Mouse (Mus musculus) kidney, postnatal 10 days (tissue): ENCODE measurements at regions not wholly inside any gene's neighbourhood (a gene's known extent, or its start where the extent isn't known, plus 50 kb on each side); places are given as distances from the start of the nearest gene placed in this dataset.

Source experiments
- DNase-seq: peaks from one replicate; pipeline ENCODE4 v3.0.0; 2021; ENCODE audit warnings: mixed read lengths

GRCm38 (mm10) chr15:97620261-97620660, 85.4 kb downstream of the Rpap3 start:
- no peak for DNase-seq

- DNase-seq: no peak
These were observed 85.9 kb downstream of the Rpap3 start for GRCm38 (mm10) chr15:97619764-97620163.

GRCm38 (mm10) chr15:97612325-97612724, 93.3 kb downstream of the Rpap3 start:
- no peak for DNase-seq

- no peak for DNase-seq
These were observed 94.9 kb downstream of the Rpap3 start for GRCm38 (mm10) chr15:97610767-97611166.

- no peak for DNase-seq
These were observed 96.1 kb downstream of the Rpap3 start for GRCm38 (mm10) chr15:97609496-97609895.

GRCm38 (mm10) chr15:97608651-97609050, 97.0 kb downstream of the Rpap3 start:
- DNase-seq: no peak

- no peak for DNase-seq
These were observed 97.9 kb downstream of the Rpap3 start for GRCm38 (mm10) chr15:97607617-97608206.

GRCm38 (mm10) chr15:97606630-97607381, 98.8 kb downstream of the Rpap3 start:
- DNase-seq: peak; percentile 65

- no peak for DNase-seq
These were observed 99.4 kb downstream of the Rpap3 start for GRCm38 (mm10) chr15:97606232-97606629.

GRCm38 (mm10) chr15:97605791-97606190, 99.8 kb downstream of the Rpap3 start:
- DNase-seq: no peak

GRCm38 (mm10) chr15:97603492-97603891, 102.1 kb downstream of the Rpap3 start:
- DNase-seq: no peak

GRCm38 (mm10) chr15:97598270-97598669, 107.4 kb downstream of the Rpap3 start:
- peak; percentile 78 for DNase-seq

GRCm38 (mm10) chr15:97596514-97597081, 109.0 kb downstream of the Rpap3 start:
- no peak for DNase-seq

- no peak for DNase-seq
These were observed 110.3 kb downstream of the Rpap3 start for GRCm38 (mm10) chr15:97595284-97595796.

- peak; percentile 21 for DNase-seq
These were observed 111.6 kb downstream of the Rpap3 start for GRCm38 (mm10) chr15:97593781-97594600.

- DNase-seq: no peak
These were observed 112.8 kb downstream of the Rpap3 start for GRCm38 (mm10) chr15:97592786-97593185.

GRCm38 (mm10) chr15:97591406-97591805, 114.2 kb downstream of the Rpap3 start:
- DNase-seq: no peak

- DNase-seq: no peak
These were observed 114.8 kb downstream of the Rpap3 start for GRCm38 (mm10) chr15:97590732-97591292.

GRCm38 (mm10) chr15:97587571-97588205, 117.9 kb downstream of the Rpap3 start:
- DNase-seq: no peak

GRCm38 (mm10) chr15:97581724-97582154, 123.9 kb downstream of the Rpap3 start:
- DNase-seq: peak; percentile 92

GRCm38 (mm10) chr15:97580726-97581125, 124.9 kb downstream of the Rpap3 start:
- peak; percentile 52 for DNase-seq

GRCm38 (mm10) chr15:97578046-97578445, 127.6 kb downstream of the Rpap3 start:
- no peak for DNase-seq
